ENCODE assay signal across 8 mouse cellular contexts in the genomic region with DNA sequence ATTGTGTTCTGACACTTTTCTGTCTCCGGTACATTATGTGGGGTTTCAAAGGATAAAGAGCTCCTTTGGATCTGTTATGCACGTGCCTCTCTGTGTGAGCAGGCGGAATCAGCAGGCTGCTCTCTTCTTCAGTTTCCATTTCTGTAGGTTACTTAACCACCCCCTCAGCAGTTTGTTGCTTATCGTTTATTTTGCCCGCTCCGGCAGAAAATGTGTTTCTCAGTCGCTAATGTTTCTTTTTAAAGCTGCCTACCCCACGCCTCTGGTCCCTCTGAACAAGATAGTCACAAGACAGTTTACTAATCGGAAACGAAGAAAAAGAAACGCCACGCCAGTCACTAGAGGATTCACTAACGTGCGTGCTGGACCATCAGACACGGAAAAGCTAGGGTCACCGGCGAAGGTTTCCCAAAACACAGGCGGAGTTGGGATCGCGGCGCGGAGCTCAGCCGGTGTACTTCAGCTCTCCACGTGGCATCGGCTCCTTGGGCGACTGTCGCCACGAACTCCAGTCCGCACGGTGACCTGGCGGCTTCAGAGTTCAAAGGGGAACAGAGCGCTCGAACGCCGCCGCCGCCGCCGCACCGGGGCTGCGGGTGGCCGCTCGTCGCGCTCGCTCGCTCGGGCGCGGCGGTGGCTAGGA. TPM values are rescaled to one million over a fixed set of nuclear protein-coding genes. Genes with fewer than 3 reads are reported as not detected.
DNase-seq lines count a peak whose midpoint lies in the region; ATAC-seq lines count a peak whose summit lies in the region.

A gene (plus strand): TSS at position 342 of the 643 bp plus-strand sequence.

- H3K27me3 ChIP-seq in embryonic facial prominence, embryonic 13.5 days: peaks cover 47% of the 10 kb centered on the region
- peaks cover 30% of the 10 kb centered on the region for H3K27me3 ChIP-seq in neural tube, embryonic 11.5 days (ENCODE audit: control insufficient read depth, insufficient read depth, low read length)

- H3K27ac ChIP-seq in embryonic facial prominence, embryonic 13.5 days: peak within 1 kb of the TSS; percentile 44; the same call in 1 of the 2 replicates
- no peak within 1 kb of the TSS for H3K27ac ChIP-seq in neural tube, embryonic 11.5 days (ENCODE audit: low read depth, low read length)

- peak within 1 kb of the TSS; percentile 77 for H3K9ac ChIP-seq in embryonic facial prominence, embryonic 13.5 days
- H3K9ac ChIP-seq in neural tube, embryonic 11.5 days (ENCODE audit: low read length): peak within 1 kb of the TSS; percentile 58

- peak within 1 kb of the TSS; percentile 73 for H3K4me3 ChIP-seq in embryonic facial prominence, embryonic 13.5 days
- peak within 1 kb of the TSS; percentile 72 for H3K4me3 ChIP-seq in neural tube, embryonic 11.5 days (ENCODE audit: low read depth, low read length)

- H3K9me3 ChIP-seq in embryonic facial prominence, embryonic 13.5 days: no peaks in the 10 kb centered on the region
- H3K9me3 ChIP-seq in neural tube, embryonic 11.5 days (ENCODE audit: control insufficient read depth, low read length): no peaks in the 10 kb centered on the region

- WGBS in embryonic facial prominence, embryonic 13.5 days: 4% methylated on average over 51 of the region's 51 CpGs
- 6% methylated on average over 48 of the region's 51 CpGs for WGBS in neural tube, embryonic 11.5 days

- peak; percentile 15; the same call in 1 of the 2 replicates for ATAC-seq in cerebellum, adult (ENCODE audit: insufficient number of reproducible peaks, low FRiP score, low TSS enrichment)
- ATAC-seq in CD4-positive, CD25-positive, alpha-beta regulatory T cell, adult 4 months: peak; percentile 23
- ATAC-seq in embryonic facial prominence, embryonic 13.5 days (ENCODE audit: insufficient number of reproducible peaks, insufficient read depth, low FRiP score, low TSS enrichment, low read depth): no peak; the same call in 1 of the 2 replicates
- no peak for ATAC-seq in neural tube, embryonic 11.5 days (ENCODE audit: insufficient read depth, low FRiP score, low TSS enrichment)

- no peak for DNase-seq in cerebellum, adult 8-10 months
- no peak for DNase-seq in heart, postnatal 25 days (ENCODE audit: low spot score)
- DNase-seq in left cerebral cortex, postnatal 14 days (ENCODE audit: low spot score in 2 of 2): peak; percentile 57 to 81
- DNase-seq in neural tube, embryonic 11.5 days (ENCODE audit: low spot score): peak; percentile 28
- no peak for DNase-seq in retina, embryonic 14.5 days (ENCODE audit: low spot score)

- peaks cover 9% of the 10 kb centered on the region; the same call in 1 of the 2 replicates for H3K4me1 ChIP-seq in embryonic facial prominence, embryonic 13.5 days
- peaks cover 6% of the 10 kb centered on the region; the same call in 1 of the 2 replicates for H3K4me1 ChIP-seq in neural tube, embryonic 11.5 days (ENCODE audit: control insufficient read depth, insufficient read depth, low read length)

- no peaks in the 10 kb centered on the region for H3K36me3 ChIP-seq in embryonic facial prominence, embryonic 13.5 days
- no peaks in the 10 kb centered on the region for H3K36me3 ChIP-seq in neural tube, embryonic 11.5 days (ENCODE audit: control insufficient read depth, insufficient read depth, low read length)

- intact Hi-C loops in heart, postnatal 25 days (cut with DNase I): no loop called here
- intact Hi-C loops in left cerebral cortex, postnatal 14 days (cut with DNase I): loop anchor here (2.0 to 5.0 kb wide), 2 partner anchors 23 to 134 kb away; no protein-coding TSS in a partner anchor

- peak within 1 kb of the TSS; percentile 95 for H3K4me2 ChIP-seq in embryonic facial prominence, embryonic 13.5 days
- peak within 1 kb of the TSS; percentile 95 for H3K4me2 ChIP-seq in neural tube, embryonic 11.5 days (ENCODE audit: low read depth)

RNA-seq across cellular contexts. Expression of the gene that starts here (rescaled TPM):
- 1 to 10 TPM; 5.0 to 5.9 TPM for polyA plus RNA-seq in CD4-positive, CD25-positive, alpha-beta regulatory T cell, adult 4 months (2017; shearing (Covaris generic))
- 12.6 and 13.7 TPM in 2 replicates for polyA plus RNA-seq in embryonic facial prominence, embryonic 13.5 days (2015; fragmentation: Nextera tagmentation; extraction: Ambion mirVana)
- 10 to 100 TPM; 17.4 TPM for total RNA-seq in heart, postnatal 25 days (2021)
- 10 to 100 TPM; 76.4 to 76.6 TPM for total RNA-seq in left cerebral cortex, postnatal 14 days (2021)
- polyA plus RNA-seq in neural tube, embryonic 11.5 days (2014; fragmentation: Nextera tagmentation; extraction: Ambion mirVana): 5.2 and 5.4 TPM in 2 replicates

Comparison
In these comparisons a context has a peak if more than half of its experiments do, and no peak if none do; other contexts are left out.
1. RNA of the gene that starts here (total RNA-seq): 76.4 to 76.6 TPM in left cerebral cortex, postnatal 14 days; 17.4 TPM in heart, postnatal 25 days; every median in the first group is over 4 times any median in the second.
2. ATAC-seq: peak in cerebellum, adult (single experiment) and CD4-positive, CD25-positive, alpha-beta regulatory T cell, adult 4 months (single experiment); none in embryonic facial prominence, embryonic 13.5 days (single experiment) and neural tube, embryonic 11.5 days (single experiment).
3. DNase-seq: peak in left cerebral cortex, postnatal 14 days (2 of 2) and neural tube, embryonic 11.5 days (single experiment); none in cerebellum, adult 8-10 months (single experiment), heart, postnatal 25 days (single experiment) and retina, embryonic 14.5 days (single experiment).